Mouse (Mus musculus): Measurements from ENCODE around the gene Arhgap23.

GRCm38 (mm10) chr11:97445596-97445995 lies 30.3 kb downstream of the Arhgap23 start:
- TF ChIP-seq CTCF (IDR thresholded peaks at IDR 0.05; ENCODE audit: low read depth) (no peak), EP300 (IDR thresholded peaks at IDR 0.05; ENCODE audit: low read depth) (no peak)
